Mouse (Mus musculus) ES-Bruce4 (cell line): ENCODE results near the gene Flad1. TPM values are rescaled to one million over a fixed set of nuclear protein-coding genes. Genes with fewer than 3 reads are reported as not detected.

ENCODE experiments used
- H3K27ac ChIP-seq: 2 replicates; pipeline ENCODE4 v1.5.1; 2012; ENCODE audit warnings: low read length, inconsistent platforms; ENCODE audit not compliant: insufficient read depth
- H3K27me3 ChIP-seq: 2 replicates; pipeline ENCODE4 v1.6.1; 2012; ENCODE audit warnings: mild to moderate bottlenecking, low read length, inconsistent platforms; ENCODE audit not compliant: control insufficient read depth, poor library complexity, insufficient read depth, severe bottlenecking
- H3K36me3 ChIP-seq: 2 replicates; pipeline ENCODE4 v1.6.1; 2012; ENCODE audit warnings: inconsistent platforms, mild to moderate bottlenecking, low read length, moderate library complexity; ENCODE audit not compliant: control insufficient read depth, poor library complexity, insufficient read depth, severe bottlenecking
- H3K4me1 ChIP-seq: one replicate; pipeline ENCODE4 v1.8.1; 2011; ENCODE audit warnings: low read length; ENCODE audit not compliant: control insufficient read depth, insufficient read depth
- H3K4me3 ChIP-seq: 2 replicates; pipeline ENCODE4 v1.5.1; 2011; ENCODE audit warnings: low read depth, mild to moderate bottlenecking, low read length
- H3K9ac ChIP-seq: 2 replicates; pipeline ENCODE4 v1.6.1; 2012; ENCODE audit warnings: low read depth, mild to moderate bottlenecking, inconsistent platforms; ENCODE audit not compliant: poor library complexity, severe bottlenecking
- H3K9me3 ChIP-seq: replicated peaks from 2 replicates; pipeline ENCODE4 v1.6.1; 2012; ENCODE audit warnings: mild to moderate bottlenecking, low read length, inconsistent platforms; ENCODE audit not compliant: control insufficient read depth, poor library complexity, insufficient read depth, severe bottlenecking
- CTCF ChIP-seq: IDR thresholded peaks from one replicate; pipeline ENCODE4 v1.8.1; 2011; ENCODE audit warnings: low read depth, low read length
- EP300 ChIP-seq: IDR thresholded peaks from 2 replicates; pipeline ENCODE4 v1.6.1; 2011; ENCODE audit warnings: low read depth, low read length; ENCODE audit not compliant: insufficient read depth
- POLR2A ChIP-seq: IDR thresholded peaks from one replicate; pipeline ENCODE4 v1.8.1; 2011; ENCODE audit warnings: low read length; ENCODE audit not compliant: insufficient read depth
- polyA plus RNA-seq: library from polyadenylated mRNA; stranded (reverse); fragments of >200 nt; gene quantifications from 2 replicates; pipeline ENCODE4 v1.2.4, GENCODE M21; 2011; ENCODE audit warnings: low read depth; ENCODE audit not compliant: missing spikeins, insufficient read depth, insufficient read length

Gene Flad1
- polyA plus RNA-seq, 1 experiment: 25.1 TPM

DNA sequence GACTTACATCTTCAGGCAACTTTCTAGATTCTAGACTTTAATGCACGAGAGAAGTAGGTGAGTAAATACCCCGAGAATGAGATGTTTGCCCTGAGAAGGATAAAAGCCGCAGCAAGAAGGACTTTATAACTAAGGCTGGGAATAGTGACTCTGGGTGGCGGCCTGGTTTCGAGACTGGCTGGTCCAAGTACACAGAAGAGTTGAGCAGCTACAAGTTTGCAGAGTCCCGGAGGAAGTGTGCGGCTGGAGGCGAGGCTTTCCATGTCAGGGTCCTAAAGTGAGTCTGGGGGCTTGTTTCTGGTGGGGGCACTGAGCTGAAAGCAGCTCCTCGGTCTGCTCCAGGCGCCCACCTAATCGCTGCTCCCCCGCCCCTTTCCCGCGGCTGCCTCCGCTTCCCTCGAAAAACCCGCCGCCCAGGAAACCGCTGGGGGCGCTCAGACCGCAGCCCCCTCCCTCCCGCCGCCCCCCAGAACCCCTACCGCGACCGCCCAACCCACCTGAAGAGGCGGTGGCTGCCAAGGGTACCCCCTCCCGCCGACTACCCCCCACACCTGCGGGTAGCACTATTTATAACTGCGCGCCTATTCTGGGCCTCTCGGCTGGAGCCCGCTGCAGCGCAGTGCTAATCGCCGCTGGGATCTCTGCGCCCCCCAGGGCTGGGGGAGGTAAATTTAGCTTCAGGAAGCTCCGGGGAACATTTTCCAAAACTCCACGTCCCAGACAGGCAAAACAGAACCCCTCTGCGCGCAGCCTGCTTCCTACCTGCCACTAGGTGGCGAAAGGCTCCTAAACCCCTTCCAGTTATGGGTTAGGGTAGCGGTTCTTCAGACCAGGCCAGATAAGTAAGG, 15.6 kb downstream of the Flad1 start:
- Histone ChIP-seq H3K9ac (peak overlapping the region; percentile 52), H3K27ac (no peak overlapping the region), H3K4me1 (no peaks in the 10 kb centered on the region), H3K36me3 (no peaks in the 10 kb centered on the region), H3K9me3 (no peaks in the 10 kb centered on the region), H3K27me3 (no peaks in the 10 kb centered on the region), H3K4me3 (peak overlapping the region; percentile 60)
- TF ChIP-seq CTCF (peak; percentile 82), POLR2A (no peak)

GRCm38 (mm10) chr3:89395419-89395805, 16.3 kb downstream of the Flad1 start:
- Histone ChIP-seq H3K36me3 (no peaks in the 10 kb centered on the region), H3K27ac (no peak overlapping the region; the same call in 1 of the 2 replicates), H3K27me3 (no peaks in the 10 kb centered on the region), H3K9ac (peak overlapping the region; percentile 52; the same call in 1 of the 2 replicates), H3K4me3 (peak overlapping the region; percentile 57), H3K4me1 (peaks cover 2% of the 10 kb centered on the region), H3K9me3 (no peaks in the 10 kb centered on the region)
- TF ChIP-seq POLR2A (no peak), CTCF (no peak), EP300 (no peak)

DNA sequence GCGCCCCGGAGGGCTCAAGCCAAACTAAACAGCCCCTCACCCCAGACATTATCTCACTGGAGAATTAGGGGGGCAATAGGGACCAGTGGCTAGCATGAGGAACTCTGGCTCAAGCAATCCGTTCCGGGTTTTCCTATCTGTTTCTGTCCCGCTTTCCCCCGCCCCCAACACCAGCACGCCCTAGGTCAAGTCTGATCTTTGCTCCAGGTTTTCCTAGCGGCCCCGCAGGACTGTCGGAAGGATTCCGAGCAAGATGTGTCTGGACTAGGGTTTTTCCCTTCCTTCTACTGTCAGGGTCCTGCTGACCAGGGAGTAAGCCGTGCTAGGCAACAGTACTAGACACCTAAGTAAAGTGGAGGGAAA, 16.8 kb downstream of the Flad1 start:
- H3K9me3 ChIP-seq: no peaks in the 10 kb centered on the region
- peak overlapping the region; percentile 40; the same call in 1 of the 2 replicates for H3K27ac ChIP-seq
- peak overlapping the region; percentile 57 for H3K4me3 ChIP-seq
- TF ChIP-seq CTCF: no peak
- TF ChIP-seq EP300: peak; percentile 85; the same call in 1 of the 2 replicates
- H3K36me3 ChIP-seq: no peaks in the 10 kb centered on the region
- peaks cover 2% of the 10 kb centered on the region for H3K4me1 ChIP-seq
- peak overlapping the region; percentile 52 for H3K9ac ChIP-seq
- H3K27me3 ChIP-seq: no peaks in the 10 kb centered on the region

- Histone ChIP-seq H3K4me1 (peaks cover 2% of the 10 kb centered on the region), H3K4me3 (peak within 1 kb of the TSS; percentile 84), H3K27me3 (no peaks in the 10 kb centered on the region), H3K9ac (peak within 1 kb of the TSS; percentile 52), H3K36me3 (no peaks in the 10 kb centered on the region), H3K27ac (peak within 1 kb of the TSS; percentile 80), H3K9me3 (no peaks in the 10 kb centered on the region)
- no peak for TF ChIP-seq POLR2A
- peak; percentile 47; the same call in 1 of the 2 replicates for TF ChIP-seq EP300
- no peak for TF ChIP-seq CTCF
These were observed 17.4 kb downstream of the Flad1 start, which contains the start of gene Zbtb7b for GRCm38 (mm10) chr3:89394006-89394893. TSS of gene Zbtb7b (minus strand) at chr3:89394776.

GRCm38 (mm10) chr3:89393605-89394004, 18.1 kb downstream of the Flad1 start:
- Histone ChIP-seq H3K9me3 (no peaks in the 10 kb centered on the region), H3K27ac (peak overlapping the region; percentile 80; the same call in 1 of the 2 replicates), H3K27me3 (no peaks in the 10 kb centered on the region), H3K9ac (peak overlapping the region; percentile 52), H3K36me3 (no peaks in the 10 kb centered on the region), H3K4me3 (peak overlapping the region; percentile 84), H3K4me1 (peaks cover 2% of the 10 kb centered on the region)
- TF ChIP-seq EP300 (peak; percentile 55; the same call in 1 of the 2 replicates), POLR2A (no peak), CTCF (no peak)

GRCm38 (mm10) chr3:89392871-89393311, 18.8 kb downstream of the Flad1 start:
- TF ChIP-seq EP300 (no peak), CTCF (no peak), POLR2A (no peak)
- peaks cover 2% of the 10 kb centered on the region for H3K4me1 ChIP-seq
- H3K9ac ChIP-seq: peak overlapping the region; percentile 89
- peak overlapping the region; percentile 84 for H3K4me3 ChIP-seq
- no peaks in the 10 kb centered on the region for H3K27me3 ChIP-seq
- H3K36me3 ChIP-seq: no peaks in the 10 kb centered on the region
- H3K27ac ChIP-seq: no peak overlapping the region
- no peaks in the 10 kb centered on the region for H3K9me3 ChIP-seq
